Mouse (Mus musculus): ENCODE measurements around the gene Fam189a1. TPM values are rescaled to one million over a fixed set of nuclear protein-coding genes. Genes with fewer than 3 reads are reported as not detected.

The Fam189a1 gene
- total and polyA plus RNA-seq, 3 experiments = 0.10 TPM; not detected in 2

DNA sequence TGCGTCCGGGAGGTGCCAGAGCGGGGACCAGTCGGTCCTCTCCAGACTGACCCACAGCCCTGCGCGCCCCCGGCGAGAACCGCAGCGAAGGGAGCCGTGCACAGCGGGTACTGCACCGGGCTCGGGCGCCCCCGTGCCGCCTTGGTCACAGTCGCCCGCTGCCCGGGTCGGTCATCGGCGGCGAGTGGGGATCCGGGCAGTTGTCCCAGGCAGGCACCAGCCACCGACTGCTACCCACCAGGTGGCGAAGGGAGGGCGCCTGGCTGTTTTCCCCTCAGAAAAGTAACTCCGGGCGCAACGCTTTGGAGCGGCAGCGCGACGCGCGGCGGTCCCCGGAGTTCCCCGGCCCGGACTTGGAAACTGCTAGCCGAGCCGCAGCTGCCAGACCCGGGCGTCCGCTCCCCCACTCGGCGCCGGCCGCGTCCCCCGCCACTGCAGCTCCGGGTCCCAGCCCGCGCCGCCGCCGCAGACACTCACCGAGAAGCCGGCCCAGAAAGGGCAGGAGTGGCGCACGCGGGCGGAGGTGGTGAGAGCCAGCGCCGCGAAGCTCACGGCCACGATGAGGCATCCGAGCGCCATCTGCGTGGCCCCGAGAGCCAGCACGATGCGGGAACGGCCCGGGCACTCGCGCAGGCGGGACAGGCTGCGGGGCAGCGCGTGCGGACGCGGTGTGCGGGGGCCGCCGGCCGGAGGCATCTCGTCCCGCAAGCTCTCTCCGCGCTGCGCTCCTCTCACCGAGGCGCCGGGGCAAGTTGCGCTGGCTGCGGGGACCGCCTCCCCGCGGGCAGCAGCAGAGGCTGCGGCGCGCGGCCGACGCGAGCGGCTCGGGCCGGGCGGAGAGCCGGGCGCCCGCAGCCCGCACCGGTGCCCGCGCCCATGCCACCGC lies 499 bp downstream of the Fam189a1 start:
- Histone ChIP-seq H3K9me3 (replicated peaks; ENCODE audit: low read length) (peaks cover 34% of the 10 kb centered on the region), H3K4me3 (replicated peaks in 1 of 3; ENCODE audit: low read depth in 2 of 3, low read length in 2 of 3, poor library complexity in 1 of 3) (no peak overlapping the region), H3K27ac (ENCODE audit: insufficient read depth, low read depth) (no peak overlapping the region), H3K4me1 (ENCODE audit: control insufficient read depth in 1 of 2, insufficient read depth in 2 of 2) (no peaks in the 10 kb centered on the region), H3K4me2 (ENCODE audit: insufficient read depth, low read depth, poor library complexity, severe bottlenecking) (no peak overlapping the region), H3K27me3 (replicated peaks) (no peaks in the 10 kb centered on the region), H3K36me3 (replicated peaks in 1 of 2; ENCODE audit: control insufficient read depth in 1 of 2, insufficient read depth in 1 of 2, low read length in 1 of 2) (no peaks in the 10 kb centered on the region), H3K9ac (ENCODE audit: insufficient read depth, low read depth) (no peak overlapping the region), H3K79me2 (replicated peaks; ENCODE audit: control insufficient read depth, extremely low read depth, insufficient read depth, poor library complexity, severe bottlenecking) (no peaks in the 10 kb centered on the region)
- in situ Hi-C loops (cut with MboI; ENCODE audit: low pct_ligation_motif_present, low pct_unique_long_range_greater_than_20kb, low sequenced_read_pairs) = no loop called here
- no peak for DNase-seq (ENCODE audit: extremely low read depth)
- dilution Hi-C loops (cut with MboI; ENCODE audit: extremely low pct_ligation_motif_present, extremely low pct_unique_long_range_greater_than_20kb, low sequenced_read_pairs) = no loop called here
- TF ChIP-seq CHD2 (IDR thresholded peaks at IDR 0.05; ENCODE audit: low read length) (no peak), MYC (IDR thresholded peaks at IDR 0.05; ENCODE audit: low read depth, low read length) (no peak), CHD1 (IDR thresholded peaks at IDR 0.05; ENCODE audit: low read depth, low read length) (no peak), ELF1 (IDR thresholded peaks at IDR 0.05; ENCODE audit: low read depth, low read length) (no peak), BHLHE40 (IDR thresholded peaks at IDR 0.05; ENCODE audit: low read depth, low read length) (no peak), NELFE (IDR thresholded peaks at IDR 0.05; ENCODE audit: low read depth, low read length) (no peak), RAD21 (IDR thresholded peaks at IDR 0.05; ENCODE audit: low read depth, low read length) (no peak), CTCF (conservative IDR thresholded peaks at IDR 0.05 in 1 of 2, IDR thresholded peaks at IDR 0.05 in 1 of 2; ENCODE audit: low read depth in 2 of 2, low read length in 2 of 2) (no peak), MAZ (IDR thresholded peaks at IDR 0.05; ENCODE audit: low read depth, low read length) (no peak), MXI1 (IDR thresholded peaks at IDR 0.05; ENCODE audit: low read depth, low read length) (no peak), TCF12 (IDR thresholded peaks at IDR 0.05; ENCODE audit: low read depth, low read length) (no peak), ZC3H11A (IDR thresholded peaks at IDR 0.05; ENCODE audit: low read depth, low read length) (no peak), ZMIZ1 (IDR thresholded peaks at IDR 0.05; ENCODE audit: low read depth, low read length) (no peak), POLR2A (IDR thresholded peaks at IDR 0.05; ENCODE audit: low read depth, low read length) (no peak), JUN (IDR thresholded peaks at IDR 0.05; ENCODE audit: insufficient read depth, low read depth, low read length) (no peak), EP300 (IDR thresholded peaks at IDR 0.05; ENCODE audit: low read length) (no peak), UBTF (IDR thresholded peaks at IDR 0.05; ENCODE audit: low read depth, low read length) (no peak), SIN3A (IDR thresholded peaks at IDR 0.05; ENCODE audit: low read length) (no peak)

DNA sequence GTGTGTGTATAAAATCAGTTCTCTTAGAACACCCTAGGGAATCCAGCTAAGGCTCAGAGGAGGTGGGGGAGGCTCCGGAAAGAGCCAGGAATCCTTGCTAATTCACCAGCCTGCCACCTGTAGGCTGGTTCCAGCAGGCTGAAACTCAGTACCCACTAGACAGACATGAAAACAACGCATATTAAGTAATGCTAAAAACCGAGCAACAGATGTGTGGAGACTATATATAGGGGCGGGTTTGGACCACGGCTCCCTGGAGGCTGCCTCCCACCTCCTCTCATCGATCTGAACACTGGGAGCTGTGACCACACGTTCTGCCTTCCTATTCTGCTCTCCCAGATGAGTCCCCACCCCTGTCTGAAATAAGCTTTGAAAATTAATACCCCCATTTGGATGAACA lies 1.8 kb downstream of the Fam189a1 start:
- Histone ChIP-seq H3K9me3 (replicated peaks; ENCODE audit: low read length) (peaks cover 40% of the 10 kb centered on the region), H3K27me3 (replicated peaks) (peaks cover 2% of the 10 kb centered on the region), H3K79me2 (replicated peaks; ENCODE audit: control insufficient read depth, extremely low read depth, insufficient read depth, poor library complexity, severe bottlenecking) (no peaks in the 10 kb centered on the region), H3K36me3 (replicated peaks in 1 of 2; ENCODE audit: control insufficient read depth in 1 of 2, insufficient read depth in 1 of 2, low read length in 1 of 2) (no peaks in the 10 kb centered on the region), H3K4me2 (ENCODE audit: insufficient read depth, low read depth, poor library complexity, severe bottlenecking) (no peak overlapping the region), H3K4me3 (replicated peaks in 1 of 3; ENCODE audit: low read depth in 2 of 3, low read length in 2 of 3, poor library complexity in 1 of 3) (no peak overlapping the region), H3K27ac (ENCODE audit: insufficient read depth, low read depth) (no peak overlapping the region), H3K9ac (ENCODE audit: insufficient read depth, low read depth) (no peak overlapping the region), H3K4me1 (ENCODE audit: control insufficient read depth in 1 of 2, insufficient read depth in 2 of 2) (no peaks in the 10 kb centered on the region)
- TF ChIP-seq NRF1 (IDR thresholded peaks at IDR 0.05; ENCODE audit: low read depth, low read length) (no peak), HCFC1 (IDR thresholded peaks at IDR 0.05; ENCODE audit: low read depth, low read length) (no peak), UBTF (IDR thresholded peaks at IDR 0.05; ENCODE audit: low read depth, low read length) (no peak)
- dilution Hi-C loops (cut with MboI; ENCODE audit: extremely low pct_ligation_motif_present, extremely low pct_unique_long_range_greater_than_20kb, low sequenced_read_pairs) (no loop called here), in situ Hi-C loops (cut with MboI; ENCODE audit: low pct_ligation_motif_present, low pct_unique_long_range_greater_than_20kb, low sequenced_read_pairs) (no loop called here)
- DNase-seq (ENCODE audit: extremely low read depth) = no peak
